12 mouse cellular contexts compared by ENCODE assay signal in genomic region chr7:123850272-123851197, GRCm38 (mm10).
DNase-seq lines count a peak whose midpoint lies in the region; ATAC-seq and TF ChIP-seq lines count a peak whose summit lies in the region.
"Had no signal": no experiment of that assay in that cellular context is flagged by ENCODE, and none has a peak within 500 bp of the region (broad histone marks: within the 10 kb centered on the region; RNA-seq: fewer than 3 reads in every experiment).

No protein-coding gene starts in this region.

- no peak for TF ChIP-seq EP300 in CH12.LX (IDR thresholded peaks at IDR 0.05; ENCODE audit: low read length)

- H3K4me1 ChIP-seq in kidney, embryonic 14.5 days (ENCODE audit: control insufficient read depth, insufficient read depth, low read length): no peaks in the 10 kb centered on the region
- no peaks in the 10 kb centered on the region for H3K4me1 ChIP-seq in CH12.LX (ENCODE audit: control insufficient read depth in 1 of 2, insufficient read depth in 2 of 2)

- peak; percentile 12 for TF ChIP-seq RAD21 in CH12.LX (IDR thresholded peaks at IDR 0.05; ENCODE audit: low read depth, low read length)

- H3K9ac ChIP-seq in kidney, embryonic 14.5 days (ENCODE audit: low read depth, low read length): no peak overlapping the region
- no peak overlapping the region for H3K9ac ChIP-seq in CH12.LX (ENCODE audit: insufficient read depth, low read depth)
- H3K9ac ChIP-seq: limb, embryonic 13.5 days; midbrain, embryonic 15.5 days had no signal

- TF ChIP-seq CTCF in CH12.LX (conservative IDR thresholded peaks at IDR 0.05 in 1 of 2, IDR thresholded peaks at IDR 0.05 in 1 of 2; ENCODE audit: low read depth in 2 of 2, low read length in 2 of 2): peak in 1 of 2 experiments; percentile 49; a peak in 3 of 4 replicates

- dilution Hi-C loops in CH12.LX (cut with MboI; ENCODE audit: extremely low pct_ligation_motif_present, extremely low pct_unique_long_range_greater_than_20kb, low sequenced_read_pairs): no loop called here

- H3K79me2 ChIP-seq in CH12.LX (replicated peaks; ENCODE audit: control insufficient read depth, extremely low read depth, insufficient read depth, poor library complexity, severe bottlenecking): no peaks in the 10 kb centered on the region

- no peak overlapping the region for H3K27ac ChIP-seq in kidney, embryonic 14.5 days (ENCODE audit: low read depth, low read length)
- H3K27ac ChIP-seq in CH12.LX (ENCODE audit: insufficient read depth, low read depth): no peak overlapping the region
- H3K27ac ChIP-seq: limb, embryonic 13.5 days; midbrain, embryonic 15.5 days had no signal

- H3K36me3 ChIP-seq in kidney, embryonic 14.5 days (ENCODE audit: control insufficient read depth, insufficient read depth, low read length): no peaks in the 10 kb centered on the region
- no peaks in the 10 kb centered on the region for H3K36me3 ChIP-seq in CH12.LX (replicated peaks in 1 of 2; ENCODE audit: control insufficient read depth in 1 of 2, insufficient read depth in 1 of 2, low read length in 1 of 2)
- H3K36me3 ChIP-seq: limb, embryonic 13.5 days; midbrain, embryonic 15.5 days had no signal

- no peak for ATAC-seq in kidney, embryonic 14.5 days (ENCODE audit: low FRiP score, low TSS enrichment)
- no peak for ATAC-seq in erythroid progenitor cell, adult 5-6 weeks (replicated peaks; ENCODE audit: low FRiP score, poor library complexity, severe bottlenecking)
- ATAC-seq: midbrain, embryonic 15.5 days had no signal

- no peak overlapping the region for H3K4me3 ChIP-seq in kidney, embryonic 14.5 days (ENCODE audit: low read length)
- no peak overlapping the region for H3K4me3 ChIP-seq in CH12.LX (replicated peaks in 1 of 3; ENCODE audit: low read depth in 2 of 3, low read length in 2 of 3, poor library complexity in 1 of 3)
- H3K4me3 ChIP-seq: erythroblast, embryonic 14.5 days; limb, embryonic 13.5 days; midbrain, embryonic 15.5 days had no signal

- TF ChIP-seq POLR2A in CH12.LX (IDR thresholded peaks at IDR 0.05; ENCODE audit: low read depth, low read length): no peak

- 81% methylated on average over 10 of the region's 10 CpGs for WGBS in kidney, embryonic 14.5 days

- no peak overlapping the region for H3K4me2 ChIP-seq in kidney, embryonic 14.5 days (replicated peaks; ENCODE audit: low read depth, low read length)
- no peak overlapping the region for H3K4me2 ChIP-seq in CH12.LX (ENCODE audit: insufficient read depth, low read depth, poor library complexity, severe bottlenecking)
- H3K4me2 ChIP-seq: limb, embryonic 13.5 days; midbrain, embryonic 15.5 days had no signal

- in situ Hi-C loops in CH12.LX (cut with MboI; ENCODE audit: low pct_ligation_motif_present, low pct_unique_long_range_greater_than_20kb, low sequenced_read_pairs): no loop called here

- peak; percentile 4 for DNase-seq in cerebellum, adult 11 months
- DNase-seq in cerebellum, adult 11-12 months: no peak
- peak; percentile 4 to 35 for DNase-seq in kidney, postnatal 36 days
- DNase-seq in CH12.LX (ENCODE audit: extremely low read depth): peak; percentile 13
- peak; percentile 45 to 46 for DNase-seq in cerebellum, postnatal 36 days
- no peak for DNase-seq in spleen, postnatal 10 days (ENCODE audit: low spot score in 2 of 2)
- DNase-seq: adrenal gland, adult 8-10 months had no signal

- no peaks in the 10 kb centered on the region for H3K9me3 ChIP-seq in kidney, embryonic 14.5 days (ENCODE audit: control insufficient read depth, low read length)
- H3K9me3 ChIP-seq in CH12.LX (replicated peaks; ENCODE audit: low read length): peaks cover 13% of the 10 kb centered on the region
- H3K9me3 ChIP-seq: limb, embryonic 13.5 days; midbrain, embryonic 15.5 days had no signal

- H3K27me3 ChIP-seq in kidney, embryonic 14.5 days (ENCODE audit: control insufficient read depth, insufficient read depth, low read length): no peaks in the 10 kb centered on the region
- H3K27me3 ChIP-seq in CH12.LX (replicated peaks): peaks cover 7% of the 10 kb centered on the region
- H3K27me3 ChIP-seq: limb, embryonic 13.5 days; midbrain, embryonic 15.5 days had no signal

TF ChIP-seq in CH12.LX, 34 proteins besides CTCF, POLR2A, EP300 and RAD21:
- no peak for TF ChIP-seq KAT2A (IDR thresholded peaks at IDR 0.05; ENCODE audit: insufficient replicate concordance, low read length)
- TF ChIP-seq SMC3 (IDR thresholded peaks at IDR 0.05; ENCODE audit: low read depth, low read length): peak; percentile 9; the same call in 1 of the 2 replicates

Comparison
In these comparisons a context has a peak if more than half of its experiments do, and no peak if none do; other contexts are left out.
1. DNase-seq: peak in cerebellum, adult 11 months (single experiment), kidney, postnatal 36 days (2 of 2), CH12.LX (single experiment) and cerebellum, postnatal 36 days (2 of 2); none in cerebellum, adult 11-12 months (single experiment) and spleen, postnatal 10 days (0 of 2).